ENCODE assay signal across 29 mouse cellular contexts in the genomic region with DNA sequence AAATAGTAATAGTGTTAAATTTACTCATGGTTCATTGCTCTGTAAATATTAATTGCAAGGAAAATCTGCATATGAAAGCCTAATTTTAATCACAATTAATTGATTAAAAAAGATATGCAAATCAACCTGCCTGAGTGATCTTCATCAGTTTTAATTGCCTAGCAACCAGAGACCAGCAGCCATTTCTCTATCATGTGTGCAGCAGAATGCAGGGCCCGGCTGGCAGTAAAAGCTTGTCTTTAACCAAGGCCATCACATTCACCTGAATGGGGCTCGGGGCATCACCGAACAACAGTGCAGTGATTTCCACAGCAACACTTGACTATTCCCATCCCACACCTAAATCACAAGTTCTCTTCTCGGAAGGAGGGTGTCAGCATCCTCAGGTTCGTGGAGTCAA.
DNase-seq lines count a peak whose midpoint lies in the region; ATAC-seq lines count a peak whose summit lies in the region.
"Had no signal": no experiment of that assay in that cellular context is flagged by ENCODE, and none has a peak within 500 bp of the region (broad histone marks: within the 10 kb centered on the region; RNA-seq: fewer than 3 reads in every experiment).

No protein-coding gene starts in this region.

- no peak overlapping the region for H3K9ac ChIP-seq in hindbrain, embryonic 13.5 days
- no peak overlapping the region for H3K9ac ChIP-seq in hindbrain, embryonic 16.5 days (ENCODE audit: low read depth, low read length)
- no peak overlapping the region for H3K9ac ChIP-seq in midbrain, embryonic 16.5 days (ENCODE audit: low read depth, low read length)
- no peak overlapping the region for H3K9ac ChIP-seq in forebrain, embryonic 11.5 days (ENCODE audit: low read length)
- H3K9ac ChIP-seq in forebrain, embryonic 15.5 days (replicated peaks): no peak overlapping the region
- H3K9ac ChIP-seq in kidney, embryonic 16.5 days (replicated peaks; ENCODE audit: low read length): no peak overlapping the region
- H3K9ac ChIP-seq: liver, embryonic 14.5 days had no signal

- no peaks in the 10 kb centered on the region for H3K9me3 ChIP-seq in hindbrain, embryonic 13.5 days
- H3K9me3 ChIP-seq in hindbrain, embryonic 16.5 days (ENCODE audit: control insufficient read depth, low read length): no peaks in the 10 kb centered on the region
- no peaks in the 10 kb centered on the region for H3K9me3 ChIP-seq in midbrain, embryonic 16.5 days (replicated peaks; ENCODE audit: control insufficient read depth, low read length, poor library complexity, severe bottlenecking)
- no peaks in the 10 kb centered on the region for H3K9me3 ChIP-seq in midbrain, embryonic 10.5 days (replicated peaks)
- H3K9me3 ChIP-seq in forebrain, embryonic 11.5 days (ENCODE audit: control insufficient read depth, low read length): no peaks in the 10 kb centered on the region
- no peaks in the 10 kb centered on the region for H3K9me3 ChIP-seq in forebrain, embryonic 15.5 days
- no peaks in the 10 kb centered on the region for H3K9me3 ChIP-seq in kidney, embryonic 16.5 days (ENCODE audit: low read length)

- H3K36me3 ChIP-seq in hindbrain, embryonic 13.5 days: no peaks in the 10 kb centered on the region
- H3K36me3 ChIP-seq in hindbrain, embryonic 16.5 days (ENCODE audit: control insufficient read depth, insufficient read depth, low read length): no peaks in the 10 kb centered on the region
- no peaks in the 10 kb centered on the region for H3K36me3 ChIP-seq in midbrain, embryonic 16.5 days (ENCODE audit: control insufficient read depth, insufficient read depth, low read length)
- H3K36me3 ChIP-seq in midbrain, embryonic 10.5 days: no peaks in the 10 kb centered on the region
- no peaks in the 10 kb centered on the region for H3K36me3 ChIP-seq in forebrain, embryonic 11.5 days (ENCODE audit: control insufficient read depth, insufficient read depth, low read length)
- no peaks in the 10 kb centered on the region for H3K36me3 ChIP-seq in forebrain, embryonic 15.5 days
- H3K36me3 ChIP-seq in kidney, embryonic 16.5 days (ENCODE audit: insufficient read depth, low read length): no peaks in the 10 kb centered on the region

- 54% methylated on average over 5 of the region's 5 CpGs for WGBS in hindbrain, embryonic 13.5 days
- WGBS in hindbrain, embryonic 16.5 days: 59% methylated on average over 5 of the region's 5 CpGs
- WGBS in midbrain, embryonic 16.5 days: 69% methylated on average over 5 of the region's 5 CpGs
- WGBS in midbrain, embryonic 10.5 days: 94% methylated on average over 5 of the region's 5 CpGs
- WGBS in forebrain, embryonic 11.5 days: 61% methylated on average over 5 of the region's 5 CpGs
- 34% methylated on average over 5 of the region's 5 CpGs for WGBS in forebrain, embryonic 15.5 days
- WGBS in kidney, embryonic 16.5 days: 90% methylated on average over 5 of the region's 5 CpGs

- no peak overlapping the region for H3K27ac ChIP-seq in hindbrain, embryonic 13.5 days
- H3K27ac ChIP-seq in hindbrain, embryonic 16.5 days (ENCODE audit: low read depth, low read length): no peak overlapping the region
- 0 out of 2 replicates have a peak overlapping the region, but pooled peaks have one; percentile 17 for H3K27ac ChIP-seq in midbrain, embryonic 16.5 days (ENCODE audit: low read length)
- no peak overlapping the region for H3K27ac ChIP-seq in midbrain, embryonic 10.5 days (replicated peaks)
- no peak overlapping the region for H3K27ac ChIP-seq in forebrain, embryonic 11.5 days (ENCODE audit: low read depth, low read length)
- H3K27ac ChIP-seq in forebrain, embryonic 15.5 days (replicated peaks): peak overlapping the region; percentile 39
- no peak overlapping the region for H3K27ac ChIP-seq in kidney, embryonic 16.5 days (ENCODE audit: low read length)
- H3K27ac ChIP-seq: liver, embryonic 14.5 days; stomach, postnatal 0 days had no signal

- no peak overlapping the region for H3K4me3 ChIP-seq in hindbrain, embryonic 13.5 days
- no peak overlapping the region for H3K4me3 ChIP-seq in hindbrain, embryonic 16.5 days (ENCODE audit: low read length)
- H3K4me3 ChIP-seq in midbrain, embryonic 16.5 days (ENCODE audit: low read depth, low read length): no peak overlapping the region
- H3K4me3 ChIP-seq in midbrain, embryonic 10.5 days: no peak overlapping the region
- H3K4me3 ChIP-seq in forebrain, embryonic 11.5 days (ENCODE audit: low read depth, low read length): no peak overlapping the region
- H3K4me3 ChIP-seq in forebrain, embryonic 15.5 days: no peak overlapping the region
- H3K4me3 ChIP-seq in kidney, embryonic 16.5 days (ENCODE audit: low read length): no peak overlapping the region
- H3K4me3 ChIP-seq: erythroblast, embryonic 14.5 days; myocyte had no signal

- no peak overlapping the region for H3K4me2 ChIP-seq in hindbrain, embryonic 13.5 days
- H3K4me2 ChIP-seq in hindbrain, embryonic 16.5 days (ENCODE audit: low read length): no peak overlapping the region
- H3K4me2 ChIP-seq in midbrain, embryonic 16.5 days (ENCODE audit: low read length): no peak overlapping the region
- H3K4me2 ChIP-seq in forebrain, embryonic 11.5 days (ENCODE audit: low read depth, low read length, severe bottlenecking): no peak overlapping the region
- no peak overlapping the region for H3K4me2 ChIP-seq in forebrain, embryonic 15.5 days (replicated peaks)
- no peak overlapping the region for H3K4me2 ChIP-seq in kidney, embryonic 16.5 days (replicated peaks; ENCODE audit: low read depth, low read length)
- H3K4me2 ChIP-seq: heart, embryonic 11.5 days had no signal

- H3K4me1 ChIP-seq in hindbrain, embryonic 13.5 days (replicated peaks): peaks cover 4% of the 10 kb centered on the region
- peaks cover 4% of the 10 kb centered on the region for H3K4me1 ChIP-seq in hindbrain, embryonic 16.5 days (ENCODE audit: control insufficient read depth, insufficient read depth, low read depth, low read length)
- no peaks in the 10 kb centered on the region; the same call in 1 of the 2 replicates for H3K4me1 ChIP-seq in midbrain, embryonic 16.5 days (ENCODE audit: control insufficient read depth, insufficient read depth, low read length)
- no peaks in the 10 kb centered on the region; the same call in 1 of the 2 replicates for H3K4me1 ChIP-seq in midbrain, embryonic 10.5 days
- peaks cover 2% of the 10 kb centered on the region; the same call in 1 of the 2 replicates for H3K4me1 ChIP-seq in forebrain, embryonic 11.5 days (replicated peaks; ENCODE audit: control insufficient read depth, insufficient read depth, low read length)
- H3K4me1 ChIP-seq in forebrain, embryonic 15.5 days: peaks cover 19% of the 10 kb centered on the region
- no peaks in the 10 kb centered on the region for H3K4me1 ChIP-seq in kidney, embryonic 16.5 days (ENCODE audit: insufficient read depth, low read length)

- no peak for DNase-seq in midbrain, embryonic 10.5 days (ENCODE audit: low spot score)
- peak; percentile 52 for DNase-seq in forebrain, embryonic 11.5 days (ENCODE audit: low spot score)
- DNase-seq in ovary, postnatal 10 days (ENCODE audit: low spot score): no peak
- DNase-seq: adrenal gland, postnatal 36 days; cerebellum, adult 2 months; cerebellum, postnatal 14 days; gastrocnemius, postnatal 25 days; heart, adult 11 months; heart, postnatal 36 days; kidney, adult 8-10 months; kidney, postnatal 10 days; liver; lung, adult 2 months; lung, postnatal 10 days; right cerebral cortex, postnatal 4 days; thymus, adult 18-20 months; thymus, postnatal 25 days had no signal

- no peaks in the 10 kb centered on the region for H3K27me3 ChIP-seq in hindbrain, embryonic 13.5 days
- H3K27me3 ChIP-seq in hindbrain, embryonic 16.5 days (replicated peaks; ENCODE audit: control insufficient read depth, insufficient read depth, low read length): no peaks in the 10 kb centered on the region
- no peaks in the 10 kb centered on the region for H3K27me3 ChIP-seq in midbrain, embryonic 16.5 days (ENCODE audit: control insufficient read depth, insufficient read depth, low read depth, low read length)
- no peaks in the 10 kb centered on the region for H3K27me3 ChIP-seq in midbrain, embryonic 10.5 days (ENCODE audit: low read depth, poor library complexity, severe bottlenecking)
- H3K27me3 ChIP-seq in forebrain, embryonic 11.5 days (ENCODE audit: control insufficient read depth, insufficient read depth, low read length): no peaks in the 10 kb centered on the region
- H3K27me3 ChIP-seq in forebrain, embryonic 15.5 days: no peaks in the 10 kb centered on the region
- H3K27me3 ChIP-seq in kidney, embryonic 16.5 days (ENCODE audit: insufficient read depth, low read length): no peaks in the 10 kb centered on the region

- peak; percentile 61; the same call in 1 of the 2 replicates for ATAC-seq in hindbrain, embryonic 13.5 days (ENCODE audit: low FRiP score)
- no peak for ATAC-seq in hindbrain, embryonic 16.5 days
- no peak for ATAC-seq in midbrain, embryonic 16.5 days
- ATAC-seq in forebrain, embryonic 11.5 days (replicated peaks; ENCODE audit: low FRiP score): peak; percentile 78
- ATAC-seq in forebrain, embryonic 15.5 days (replicated peaks): peak; percentile 74
- no peak for ATAC-seq in kidney, embryonic 16.5 days (ENCODE audit: low FRiP score, low TSS enrichment)
- ATAC-seq: CD4-positive, CD25-positive, alpha-beta regulatory T cell, adult 4 months; intestine, embryonic 16.5 days had no signal

Comparison
In these comparisons a context has a peak if more than half of its experiments do, and no peak if none do; other contexts are left out.
1. ATAC-seq: peak in hindbrain, embryonic 13.5 days (single experiment), forebrain, embryonic 11.5 days (single experiment) and forebrain, embryonic 15.5 days (single experiment); none in hindbrain, embryonic 16.5 days (single experiment), midbrain, embryonic 16.5 days (single experiment) and kidney, embryonic 16.5 days (single experiment).
2. H3K27ac ChIP-seq: peak in midbrain, embryonic 16.5 days (single experiment) and forebrain, embryonic 15.5 days (single experiment); none in hindbrain, embryonic 13.5 days (single experiment), hindbrain, embryonic 16.5 days (single experiment), midbrain, embryonic 10.5 days (single experiment), forebrain, embryonic 11.5 days (single experiment) and kidney, embryonic 16.5 days (single experiment).